Mouse (Mus musculus) Muller cell, postnatal 12 days (primary cell): Measurements from ENCODE around the gene Nfia.

Experiments
- DNase-seq: peaks from one replicate; pipeline ENCODE4 v3.0.0-alpha.2; 2015; ENCODE audit errors: inconsistent ontology term

Gene Nfia

DNA sequence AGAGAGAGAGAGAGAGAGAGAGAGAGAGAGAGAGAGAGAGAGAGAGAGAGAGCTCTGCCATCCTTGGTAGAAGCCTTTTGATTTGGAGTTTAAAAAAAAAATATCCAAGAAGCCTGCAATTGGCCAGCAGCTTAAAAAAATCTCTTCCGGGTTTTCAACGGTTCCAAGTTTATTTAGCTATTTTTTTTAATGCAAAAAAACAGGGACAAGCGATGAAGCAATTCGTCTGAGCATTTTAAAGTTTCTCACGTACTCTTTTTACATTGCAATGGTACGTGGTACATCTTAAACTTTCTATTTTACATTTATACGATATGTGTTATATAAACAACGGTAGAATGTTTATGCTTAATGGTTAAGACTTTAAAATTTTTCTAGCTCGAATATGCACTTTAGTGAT is at the start of gene Nfia:
Gene Nfia, plus strand, starts transcription at position 94 of the 400 bp plus-strand sequence.
- DNase-seq, result peak; percentile 86

DNA sequence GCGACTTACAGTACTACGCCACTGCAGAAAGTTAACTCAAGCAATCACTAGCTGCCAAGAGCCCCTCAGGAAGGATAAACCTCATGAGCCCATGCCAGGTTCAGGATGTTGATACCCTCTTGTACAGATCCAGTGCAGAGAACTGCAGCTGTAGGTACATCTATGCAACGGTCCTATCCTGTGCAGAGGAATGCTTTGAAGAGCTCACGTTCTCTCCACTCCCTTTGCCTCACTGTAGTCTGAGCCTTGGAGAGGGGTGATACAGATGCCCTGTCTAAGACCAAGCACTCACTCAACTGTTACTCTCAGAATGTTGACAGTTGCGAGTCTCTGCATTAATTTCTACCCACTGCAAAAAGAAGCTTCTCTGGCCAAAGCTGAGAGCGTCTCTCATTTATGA is 49.2 kb upstream of the Nfia start:
- DNase-seq, result no peak

DNA sequence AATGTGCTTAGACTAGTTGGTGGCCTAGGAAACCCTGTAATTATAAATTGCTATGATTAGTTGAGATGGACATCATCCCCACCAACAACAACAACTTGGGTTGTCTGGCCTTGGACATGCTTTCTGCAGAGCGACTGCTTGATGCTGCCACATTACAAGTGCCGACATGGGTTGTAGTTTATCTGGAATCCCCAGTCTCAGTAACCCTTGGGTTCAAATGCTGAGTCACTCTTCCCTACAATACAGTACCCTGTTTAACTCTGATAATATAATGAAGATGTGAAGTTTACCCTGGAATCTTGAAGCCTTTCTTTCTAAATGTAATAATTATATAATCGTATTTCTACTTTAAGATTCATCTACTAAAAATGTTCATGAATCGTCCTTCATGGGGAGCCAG is 44.0 kb upstream of the Nfia start:
- DNase-seq, result no peak

DNA sequence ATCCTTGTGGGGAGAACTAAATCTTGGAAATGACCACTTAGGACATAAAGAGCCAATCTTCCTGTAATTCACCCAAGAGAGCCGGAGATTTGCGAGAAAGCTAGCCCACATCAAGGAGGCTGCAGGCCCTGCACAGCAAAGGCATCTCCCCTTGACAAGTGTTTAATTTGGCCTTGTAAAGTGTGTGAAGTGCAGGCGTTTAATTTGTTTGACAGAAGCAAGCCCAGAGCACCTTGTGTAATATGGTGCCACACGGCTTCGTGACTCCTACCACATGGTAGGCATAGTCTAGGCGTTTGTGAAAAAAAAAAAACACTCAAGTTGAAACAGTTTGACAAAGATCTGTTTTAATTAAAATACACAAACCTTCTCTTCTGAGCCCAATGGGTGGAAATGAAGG is 42.5 kb upstream of the Nfia start:
- DNase-seq, result no peak

DNA sequence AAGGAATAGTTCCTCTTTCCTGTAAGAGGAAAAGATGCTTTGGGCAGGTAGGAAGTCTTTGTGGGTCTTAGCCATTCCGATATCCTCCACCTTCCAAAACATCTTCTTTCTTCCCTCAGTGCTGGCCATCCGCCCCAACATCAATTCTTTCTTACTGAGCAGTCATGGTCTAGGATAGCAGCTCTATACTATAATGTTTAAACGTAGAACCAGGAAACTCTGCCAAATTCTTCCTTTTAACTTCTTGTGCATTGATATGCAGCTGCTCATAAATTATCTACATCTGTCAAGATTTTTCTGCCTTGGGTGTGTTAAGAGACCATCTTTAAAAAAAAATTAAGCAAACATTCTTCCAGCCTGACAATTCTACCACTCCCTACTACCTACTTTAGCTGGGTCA is 42.1 kb upstream of the Nfia start:
- no peak for DNase-seq

DNA sequence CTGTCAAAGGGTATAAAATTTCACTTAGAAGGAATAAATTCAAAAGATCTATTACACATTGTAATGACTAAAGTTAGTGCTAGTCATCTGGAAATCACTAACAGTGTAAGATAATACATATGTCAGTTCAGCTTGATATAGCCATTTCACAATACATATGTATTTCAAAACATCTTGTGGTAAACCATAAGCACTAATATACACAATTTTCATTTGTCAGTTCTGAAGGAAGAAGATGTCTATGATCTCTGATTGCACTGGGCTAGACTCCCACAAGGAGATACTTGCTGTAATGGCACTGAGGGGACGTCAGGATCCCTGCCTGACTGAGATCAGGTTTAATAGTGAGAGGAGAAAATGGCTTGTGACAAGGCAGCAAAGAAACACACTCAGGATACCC is 39.1 kb upstream of the Nfia start:
- DNase-seq, result no peak

DNA sequence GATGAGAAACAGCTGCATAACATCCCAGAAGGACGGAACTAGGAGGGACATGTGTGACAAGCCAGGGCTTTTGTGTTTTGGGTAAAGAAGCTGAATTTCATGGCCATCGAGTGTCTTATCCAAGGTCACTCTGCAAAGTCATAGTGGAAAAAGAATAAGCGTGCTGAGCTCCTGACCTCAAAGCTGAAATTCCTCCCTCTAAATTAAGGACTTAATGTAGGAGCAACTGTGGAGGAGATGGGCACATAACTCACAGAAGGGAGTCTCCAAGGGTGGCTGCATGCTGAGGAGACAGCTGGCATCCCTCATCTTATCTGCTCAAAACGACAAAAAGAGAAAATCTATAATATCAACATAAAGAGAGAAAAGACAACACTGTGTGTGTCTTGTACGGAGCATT is 28.6 kb upstream of the Nfia start:
- no peak for DNase-seq

DNA sequence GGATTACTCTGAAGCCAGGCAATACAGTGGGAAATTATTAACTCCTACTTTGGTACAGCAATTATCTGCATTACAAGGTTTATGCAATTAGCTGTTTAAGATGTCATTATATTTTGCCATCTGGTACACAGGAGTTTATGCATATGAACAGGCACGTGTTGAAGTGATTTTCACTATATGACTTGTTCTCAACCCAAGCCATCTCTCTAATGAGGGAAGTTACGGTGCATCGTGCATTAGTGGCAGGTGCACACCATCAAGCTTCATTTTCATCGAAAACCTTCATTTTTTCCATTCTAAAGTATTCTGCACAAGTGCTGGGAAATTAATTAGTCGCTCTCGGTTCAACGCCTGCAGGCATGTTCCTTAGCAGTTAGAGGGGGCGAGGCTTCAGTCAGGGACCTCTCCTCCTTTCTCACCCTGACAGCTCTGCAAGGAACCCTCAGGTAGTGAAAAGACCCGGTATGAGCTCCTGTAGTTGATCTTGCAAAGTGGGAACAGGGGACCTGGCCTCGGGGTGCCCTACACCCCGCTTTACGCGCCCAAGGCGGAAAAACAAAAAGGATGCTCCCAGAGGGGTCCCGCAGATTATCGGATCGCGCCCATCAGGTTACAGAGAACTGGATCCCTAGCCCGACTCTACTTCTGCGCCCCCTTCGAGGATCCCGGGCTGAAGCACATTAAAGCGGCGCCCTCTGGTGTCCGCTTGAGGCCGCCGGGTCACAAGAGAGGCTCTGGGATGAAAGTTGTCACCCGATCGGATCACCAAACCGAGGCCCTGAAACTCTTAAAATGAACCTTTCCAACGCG is 27.0 kb upstream of the Nfia start:
- peak; percentile 83 for DNase-seq

DNA sequence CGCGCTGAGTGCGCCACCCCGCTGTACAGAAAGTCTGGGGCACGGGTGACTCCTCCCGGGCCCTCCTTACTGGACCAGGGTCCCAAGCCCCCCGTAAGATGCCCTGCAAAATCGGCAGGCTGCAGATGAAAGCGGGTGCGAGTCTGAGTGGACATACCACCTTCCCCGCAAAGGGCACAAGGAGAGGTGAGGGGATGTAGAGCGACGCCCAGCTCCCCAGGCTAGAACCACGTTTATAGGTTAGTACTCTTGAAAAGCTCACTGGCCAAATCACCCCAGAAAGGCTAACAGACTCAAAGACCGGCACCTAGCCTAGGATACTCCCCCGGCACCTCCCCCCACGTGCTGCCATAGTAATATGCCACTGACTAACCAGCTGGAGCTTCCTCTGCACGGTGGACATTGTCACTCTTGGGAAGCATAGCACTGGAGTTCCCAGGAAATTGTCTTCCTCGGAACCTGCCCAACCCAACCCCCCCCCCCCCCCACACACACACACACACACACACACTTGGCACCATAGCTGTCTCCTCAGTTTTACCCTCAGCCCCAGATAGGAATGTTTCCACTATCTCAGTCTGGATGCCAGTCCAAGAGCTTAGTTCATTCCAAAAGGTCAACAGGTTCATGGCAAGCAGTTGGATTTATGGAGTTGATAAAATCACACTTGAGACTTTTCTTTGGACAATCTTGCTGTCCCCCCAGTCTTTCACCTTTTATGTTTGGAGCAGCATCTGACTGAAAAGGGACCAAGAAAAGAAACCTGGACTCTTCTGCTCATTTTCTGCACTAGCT is 26.2 kb upstream of the Nfia start:
- peak; percentile 37 for DNase-seq

DNA sequence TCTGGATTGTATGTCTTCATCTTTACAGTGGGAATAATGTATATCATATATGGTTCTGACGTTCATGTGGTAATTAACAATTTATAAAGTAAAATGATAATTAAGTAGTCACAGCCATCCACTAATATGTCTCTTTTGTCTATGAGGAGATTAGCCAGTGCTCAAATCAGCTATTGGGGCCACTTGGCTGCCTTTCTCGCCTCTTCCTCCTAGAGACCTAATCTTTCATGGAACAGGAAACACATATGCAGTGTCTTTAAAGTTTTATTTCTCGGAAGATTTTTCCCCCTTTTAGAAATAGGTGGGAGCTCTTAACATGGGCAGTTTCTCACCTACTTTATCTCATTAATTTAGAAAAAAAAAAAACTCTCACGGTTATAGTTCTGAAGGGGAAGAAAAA is 22.1 kb upstream of the Nfia start:
- DNase-seq, result no peak

DNA sequence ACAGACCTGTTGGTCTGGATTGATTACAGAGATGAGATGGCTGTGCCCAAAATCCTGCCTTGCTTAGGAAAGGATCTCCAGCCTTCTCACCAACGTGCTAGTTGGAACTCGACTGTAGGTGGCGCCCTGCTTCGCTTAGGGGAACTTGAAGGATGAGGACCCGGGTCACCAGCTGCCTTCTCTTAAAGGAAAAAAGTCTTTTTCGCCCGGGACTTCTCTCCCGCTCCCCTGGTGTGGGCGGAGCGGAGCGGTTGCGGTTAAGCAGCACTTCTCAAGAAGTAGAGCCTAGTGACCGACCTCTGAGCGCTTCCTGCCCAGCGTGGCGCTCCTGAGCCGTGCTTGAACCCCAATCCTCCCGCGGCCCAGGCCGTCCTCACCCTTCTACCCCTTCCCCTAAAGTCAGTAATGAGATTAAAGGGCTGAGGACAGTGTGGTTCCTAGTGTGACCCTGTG is 21.5 kb upstream of the Nfia start:
- peak; percentile 92 for DNase-seq

DNA sequence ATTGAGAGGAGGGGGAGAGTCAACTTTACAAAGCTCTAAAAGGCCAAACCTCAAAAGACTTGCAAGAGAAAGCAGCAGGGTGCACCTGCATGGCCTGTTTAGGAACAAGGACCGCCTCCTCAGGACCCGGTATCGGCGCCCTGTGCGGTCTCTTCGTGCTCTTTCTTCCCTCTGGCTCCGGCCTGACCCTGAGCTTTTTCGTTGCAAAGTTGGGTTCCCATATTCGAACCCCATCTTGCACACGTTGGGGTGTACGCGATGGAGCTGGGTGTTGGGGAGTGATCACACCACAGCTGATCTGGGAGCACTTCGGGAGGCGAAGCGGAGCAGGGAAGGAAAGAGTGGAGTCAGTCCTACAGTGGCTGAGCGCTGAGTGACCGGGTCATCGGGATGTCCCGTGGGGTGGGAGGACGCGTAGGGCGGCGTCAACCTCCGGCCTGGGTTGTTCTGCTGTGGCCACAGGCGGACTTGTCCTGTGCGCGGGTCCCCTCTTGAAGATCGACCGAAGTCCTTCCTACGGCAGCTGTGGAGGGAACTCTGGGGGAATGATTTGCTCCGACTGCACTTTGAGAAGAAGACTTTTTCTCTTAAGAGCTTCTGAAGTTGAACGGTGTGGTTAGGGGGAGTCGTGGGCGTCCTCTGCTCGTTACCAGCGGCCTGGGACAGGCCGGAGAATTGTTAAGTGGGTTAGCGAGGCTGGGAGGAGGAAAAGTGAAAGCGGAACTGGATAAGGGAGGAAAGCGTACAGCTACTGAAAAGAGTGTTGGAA is 20.9 kb upstream of the Nfia start:
- peak; percentile 90 for DNase-seq

DNA sequence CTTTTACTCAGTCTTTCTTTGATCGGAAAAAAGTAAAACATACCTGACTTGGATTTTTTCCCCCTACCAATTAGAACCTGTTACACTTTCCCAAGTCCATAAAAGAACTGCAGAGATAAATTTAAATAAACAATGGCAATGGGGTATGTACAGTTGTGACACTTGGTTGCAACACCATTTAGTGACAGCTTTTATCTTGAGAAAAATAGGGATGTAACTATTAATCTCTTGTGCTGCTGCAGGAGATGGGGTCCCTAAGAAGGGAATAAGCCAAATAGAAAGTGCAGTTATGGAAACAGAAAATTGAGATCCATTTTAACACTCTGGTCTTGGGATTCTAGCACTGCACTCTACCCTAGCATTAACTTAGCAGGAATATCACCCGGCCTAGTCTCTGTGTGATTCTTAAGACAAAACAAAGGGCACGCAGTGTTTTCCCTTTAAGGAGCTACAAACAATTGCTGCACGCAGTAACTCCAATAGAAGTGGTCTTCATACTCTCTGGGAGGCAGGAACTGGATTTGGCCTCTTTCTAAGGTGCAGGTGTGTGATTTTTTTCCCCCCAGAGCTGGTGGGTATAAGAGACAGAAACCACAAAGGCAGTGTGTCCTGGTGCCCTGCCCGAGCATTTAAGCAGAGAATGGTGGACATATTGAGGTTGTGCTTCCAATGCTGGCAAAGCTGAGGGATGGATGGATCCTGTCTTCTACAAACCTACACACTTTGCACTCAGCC is 20.1 kb upstream of the Nfia start:
- peak; percentile 19 for DNase-seq

DNA sequence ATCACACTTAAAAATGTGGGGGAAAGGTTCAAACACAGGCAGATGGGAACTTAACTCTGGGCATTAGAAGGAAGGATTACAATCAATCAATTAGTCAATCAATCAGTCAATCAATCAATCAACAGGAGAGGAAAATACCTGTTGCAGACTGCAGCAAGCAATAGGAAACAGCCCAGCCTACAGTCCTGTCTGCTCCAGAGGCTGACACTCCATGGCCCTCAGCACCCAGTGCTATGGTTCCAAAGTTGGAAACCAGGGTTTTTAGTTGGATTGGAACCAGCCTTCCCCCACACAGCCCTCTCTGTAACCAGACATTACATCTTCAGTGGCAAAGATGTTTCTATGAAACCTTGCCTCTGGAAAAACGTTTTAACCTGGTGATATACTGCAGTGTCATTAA is 19.0 kb upstream of the Nfia start:
- no peak for DNase-seq

DNA sequence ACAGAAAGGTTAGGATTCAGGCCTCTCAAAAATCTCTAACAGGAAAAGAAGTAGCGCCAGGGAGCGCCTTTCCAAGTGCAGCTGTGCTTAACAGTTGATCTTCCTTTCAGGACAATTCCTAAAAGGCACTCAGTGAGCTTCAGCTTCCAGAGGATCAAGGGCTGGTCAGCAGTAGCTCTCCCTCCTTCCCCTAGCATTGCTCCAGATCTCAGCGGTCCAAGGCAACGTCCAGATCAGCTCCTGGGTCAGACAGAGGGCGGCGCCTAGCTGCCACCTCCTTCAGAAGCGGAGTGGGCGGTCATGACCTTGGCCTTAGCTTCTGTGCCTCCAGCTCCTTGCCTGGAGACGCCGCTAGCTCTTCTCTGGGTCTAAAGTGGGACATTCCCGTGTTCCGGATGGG is 18.3 kb upstream of the Nfia start:
- peak; percentile 54 for DNase-seq

DNA sequence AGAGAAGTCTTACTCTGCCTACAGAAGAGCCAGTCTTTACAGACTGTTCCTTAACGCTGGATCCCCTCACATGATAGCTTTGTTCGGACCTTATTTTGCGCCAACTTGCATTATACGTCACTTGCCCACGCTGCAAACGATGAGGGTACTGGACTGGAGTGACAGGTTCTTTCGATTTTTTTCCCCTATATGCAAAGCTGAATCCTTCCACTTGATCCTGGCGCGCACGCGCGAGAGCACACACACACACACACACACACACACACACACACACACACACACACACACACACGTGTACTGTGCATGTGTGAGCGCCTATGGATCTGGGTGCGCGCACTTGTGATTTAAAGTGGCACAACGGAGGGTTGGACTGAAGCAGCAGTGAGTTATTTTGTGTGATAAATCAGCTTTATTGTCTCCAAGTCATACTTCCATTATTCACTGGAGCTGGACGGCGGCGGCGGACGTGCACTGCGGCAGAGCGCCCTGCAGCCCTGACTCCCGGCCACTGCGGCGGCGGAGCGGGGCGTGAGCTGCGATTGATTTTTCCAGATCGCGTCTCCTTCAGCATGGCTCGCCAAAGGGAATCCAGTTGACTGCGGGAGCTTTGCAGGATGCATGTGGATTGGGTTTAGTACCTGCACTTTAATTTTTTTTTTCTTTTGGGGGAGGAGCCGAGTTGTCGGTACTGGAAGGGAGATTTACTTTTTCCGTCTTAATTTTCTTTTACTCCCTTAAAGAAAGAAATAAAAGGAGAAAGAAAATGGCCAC is 15.1 kb upstream of the Nfia start:
- peak; percentile 84 for DNase-seq

DNA sequence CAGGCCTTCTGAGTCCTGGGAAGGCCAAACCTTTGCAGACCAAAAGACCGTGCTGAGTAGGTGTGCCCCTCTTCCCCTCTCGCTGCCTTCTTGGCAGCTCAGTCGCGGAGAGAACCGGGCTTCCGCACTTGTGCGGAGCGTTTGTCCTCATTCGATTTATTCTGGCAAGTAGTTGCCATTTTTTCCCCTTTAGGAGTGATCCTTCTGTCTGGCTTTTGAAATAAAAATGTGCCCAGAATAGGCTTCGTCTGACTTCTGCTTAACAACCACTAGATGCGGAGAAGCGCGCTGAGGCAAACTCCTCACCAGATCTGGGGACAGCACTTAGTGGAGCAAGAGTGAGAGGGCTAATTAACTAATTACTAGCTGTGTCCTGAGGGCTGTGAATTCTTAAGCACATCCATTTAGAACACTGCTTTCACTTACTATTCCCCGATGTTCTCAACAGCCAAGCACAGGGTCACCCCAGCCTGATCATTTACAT is 14.5 kb upstream of the Nfia start:
- peak; percentile 79 for DNase-seq

DNA sequence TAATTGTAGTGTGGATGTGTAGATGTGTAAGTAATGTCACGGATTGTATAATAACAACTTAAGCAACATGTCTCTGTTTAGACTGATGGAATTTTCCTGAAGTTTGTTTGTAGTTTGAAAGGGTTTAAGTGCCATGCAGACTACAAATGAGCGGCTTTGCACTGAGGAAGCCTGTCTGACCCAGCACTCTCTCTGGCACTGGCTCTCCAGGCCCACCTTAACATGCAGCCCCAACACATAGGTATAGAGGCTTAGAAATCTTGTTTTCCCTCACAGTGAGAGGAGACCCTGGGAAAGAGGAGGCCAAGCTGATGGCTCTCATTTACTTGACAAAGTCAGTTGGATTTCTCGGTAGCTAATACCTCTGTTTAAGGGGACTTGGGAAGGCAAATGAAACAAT is 13.9 kb upstream of the Nfia start:
- no peak for DNase-seq

DNA sequence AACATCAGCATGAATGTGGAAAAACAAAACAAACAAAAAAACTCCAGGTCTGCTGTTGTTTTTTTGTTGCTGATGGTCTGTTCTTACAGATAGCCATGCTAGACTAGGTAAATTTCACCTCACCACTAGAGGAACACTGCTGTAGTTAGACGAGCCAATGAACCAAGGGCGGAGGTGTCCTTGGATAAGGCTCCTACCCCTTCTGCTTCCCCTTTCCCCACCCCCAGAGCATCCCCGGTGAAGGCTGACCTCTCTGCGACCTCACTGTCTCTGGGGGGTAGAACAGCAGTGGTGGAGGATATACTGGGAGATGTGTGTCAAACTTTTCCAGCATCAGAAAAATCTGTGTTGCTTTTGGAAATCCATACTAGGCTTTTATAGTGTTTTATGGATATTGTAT is 7.9 kb upstream of the Nfia start:
- no peak for DNase-seq

DNA sequence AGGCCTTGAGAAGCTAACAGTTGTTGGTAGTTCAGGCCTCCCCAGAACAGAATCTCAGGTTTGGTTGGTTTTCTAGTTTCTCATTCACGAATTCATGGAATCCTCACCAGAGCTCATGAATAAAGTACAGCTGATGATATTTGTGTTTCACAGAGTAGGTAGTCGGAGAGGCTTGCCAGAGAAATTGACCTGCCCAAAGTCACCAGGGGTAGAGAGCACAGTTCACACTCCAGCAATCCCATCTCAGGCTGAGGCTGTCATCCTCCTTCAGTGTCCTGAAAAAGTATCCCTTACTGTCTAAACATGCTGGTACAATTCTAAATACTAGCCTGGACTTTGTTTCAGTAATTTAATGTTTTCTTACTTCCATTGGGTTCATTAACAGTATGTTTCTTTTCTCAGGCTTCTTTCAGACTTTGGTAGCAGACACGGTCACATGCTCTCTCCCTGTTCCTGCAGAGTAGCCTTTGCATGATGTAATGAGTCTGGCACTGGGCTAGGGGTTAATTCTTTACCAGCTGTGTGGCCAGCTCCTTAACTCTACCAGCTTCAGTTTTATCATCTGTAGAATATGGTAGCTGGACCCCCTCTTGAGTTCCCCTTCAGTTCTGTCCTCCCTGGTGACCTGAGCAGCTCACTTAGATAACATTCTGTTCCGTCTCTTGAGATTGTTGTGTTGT is 7.1 kb upstream of the Nfia start:
- no peak for DNase-seq
